Mouse (Mus musculus): Measurements from ENCODE around the gene Snx29.

Gene Snx29

DNA sequence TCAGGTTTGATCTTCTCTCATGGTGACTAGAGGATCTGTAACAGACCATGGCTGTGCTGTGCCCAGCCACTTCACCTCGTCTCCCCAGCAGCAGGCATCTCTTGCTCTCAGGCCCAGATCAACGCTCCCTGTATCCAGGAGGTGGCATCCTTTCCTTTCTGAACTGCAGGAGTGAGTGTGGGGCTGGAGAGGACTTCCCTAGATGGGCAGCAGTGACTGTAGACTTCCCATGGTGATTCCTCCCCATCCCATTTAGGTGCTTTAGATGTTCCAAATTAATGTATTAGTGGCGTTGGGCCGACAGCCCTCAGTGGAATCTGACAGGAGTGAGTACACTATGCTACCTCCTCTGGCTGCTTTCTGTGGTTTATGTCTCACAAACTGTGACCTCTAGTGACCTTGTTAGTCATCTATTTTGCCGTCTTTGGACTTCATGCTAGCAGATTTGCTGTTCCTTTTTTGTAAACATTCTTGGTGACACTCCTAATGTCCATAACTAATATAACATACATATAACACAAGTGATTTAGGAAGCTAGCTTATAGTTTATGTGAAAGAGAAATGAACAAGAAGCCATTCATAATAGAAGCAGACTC, 132.9 kb downstream of the Snx29 start:
- no peak for DNase-seq

DNA sequence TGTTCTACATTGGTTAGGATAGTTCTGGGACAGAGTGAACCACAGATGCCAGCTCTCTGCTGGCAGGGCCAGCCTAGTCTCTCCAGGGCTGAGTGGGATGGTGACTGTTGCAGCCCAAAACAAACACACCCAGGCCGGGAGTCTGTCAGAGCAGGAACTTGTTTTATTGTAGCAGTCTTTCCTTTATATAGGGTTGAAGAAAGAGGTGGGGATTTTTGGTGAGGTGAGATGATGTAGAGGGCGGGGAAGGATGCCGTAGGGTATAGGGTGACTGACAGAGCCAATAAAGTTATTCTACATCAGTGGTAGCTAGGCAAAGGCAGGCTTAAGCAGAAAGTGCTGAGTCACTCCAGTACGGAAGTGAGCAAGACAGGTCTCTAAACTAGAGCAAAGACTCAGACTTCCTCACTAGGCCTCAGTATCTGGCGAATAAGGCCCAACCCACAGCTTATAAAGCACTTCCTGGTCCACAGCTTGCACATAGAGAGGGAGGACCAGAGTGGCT, 133.5 kb downstream of the Snx29 start:
- peak; percentile 33 for DNase-seq

- DNase-seq = no peak
Observed at GRCm38 (mm10) chr16:11457136-11457535, 134.4 kb downstream of the Snx29 start.

- no peak for DNase-seq
Observed at GRCm38 (mm10) chr16:11457609-11458350, 135.1 kb downstream of the Snx29 start.

DNA sequence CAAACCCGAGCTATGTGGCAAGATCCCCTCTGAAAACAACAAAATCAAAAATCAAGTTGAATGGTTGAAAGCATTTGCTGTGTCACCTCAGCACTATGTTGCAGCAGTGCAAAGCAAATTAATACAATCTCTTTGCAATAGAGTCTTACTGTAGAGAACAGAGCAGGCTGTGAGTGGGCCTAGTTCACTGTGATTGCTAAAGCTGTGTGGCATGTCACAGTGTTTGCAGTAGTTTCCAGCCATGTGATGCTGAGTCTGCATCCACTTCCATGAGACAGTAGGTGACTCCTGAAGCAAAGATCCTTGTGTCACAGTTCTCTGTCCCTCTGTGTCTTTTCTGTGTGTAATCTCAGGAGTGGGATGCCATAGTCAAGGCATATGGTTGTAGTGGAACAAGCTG, 137.5 kb downstream of the Snx29 start:
- DNase-seq = no peak

DNA sequence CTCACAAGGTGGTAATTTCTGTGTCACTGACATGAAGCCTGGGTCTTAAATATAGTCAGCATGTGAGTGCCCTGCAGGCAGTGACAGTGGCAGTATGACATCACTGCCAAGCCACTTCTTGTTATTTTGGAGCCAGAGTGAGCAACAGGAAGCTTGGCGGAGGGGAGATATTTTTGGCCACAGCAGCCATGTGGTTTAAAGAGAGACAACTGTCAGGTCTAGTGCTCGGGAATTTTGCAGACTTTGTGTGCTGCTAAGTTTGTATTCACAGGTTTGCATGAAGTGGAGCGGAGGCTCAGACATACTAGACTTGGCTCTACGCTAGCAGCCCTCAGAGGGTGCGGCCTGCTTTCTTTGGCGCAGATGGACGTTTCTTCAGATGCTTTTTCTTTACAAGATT, 138.9 kb downstream of the Snx29 start:
- peak; percentile 38 for DNase-seq

DNA sequence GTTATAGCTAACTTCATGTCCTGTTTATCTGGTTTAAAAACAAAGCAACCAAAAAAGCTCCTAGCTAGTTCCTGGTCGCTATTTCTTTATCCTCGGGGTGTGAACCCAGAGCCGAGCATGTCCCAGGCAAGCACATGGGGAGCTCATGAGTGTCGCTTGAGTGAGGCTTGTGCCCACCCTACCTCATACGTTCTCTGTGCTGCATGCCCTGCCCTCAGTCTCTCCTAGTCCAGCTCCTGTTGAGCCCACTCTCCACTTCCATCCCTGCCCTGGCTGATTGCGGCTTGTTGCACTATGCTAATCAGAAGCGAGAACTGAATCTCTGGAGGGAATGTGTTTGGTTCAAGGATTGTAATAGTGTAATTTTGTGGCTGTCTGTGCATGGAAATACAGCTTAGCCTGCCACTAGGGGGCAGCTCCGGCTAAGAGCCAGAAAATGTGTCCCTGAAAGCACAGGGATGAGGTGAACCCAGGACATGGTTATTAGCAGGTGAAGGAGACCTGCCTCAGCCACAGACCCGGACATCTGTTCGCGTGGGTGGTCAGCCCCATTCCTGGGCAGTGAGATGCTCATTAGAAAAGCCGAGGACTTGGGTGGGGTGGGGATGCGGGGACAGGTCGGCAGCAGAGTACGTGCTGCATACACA, 145.9 kb downstream of the Snx29 start:
- peak; percentile 68 for DNase-seq

DNA sequence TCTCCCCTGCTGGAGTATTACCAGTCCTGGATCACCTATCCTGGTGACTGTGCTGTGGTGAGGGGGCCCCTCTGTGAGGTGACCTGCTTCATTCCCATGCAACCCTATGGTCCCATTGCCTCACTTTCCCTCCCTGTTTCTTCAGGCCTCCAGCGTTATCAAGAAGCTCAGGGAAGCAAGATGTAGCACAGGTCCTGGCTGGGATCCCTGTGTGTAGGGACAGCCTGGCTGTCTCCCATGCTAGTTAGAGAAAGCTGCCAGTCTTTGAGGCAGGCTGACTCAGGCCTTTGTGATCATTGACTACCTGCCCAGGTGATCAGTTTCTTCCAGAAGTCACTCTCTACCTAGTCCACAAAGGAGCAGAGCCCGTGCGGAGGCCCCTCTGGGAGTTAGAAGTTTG, 146.8 kb downstream of the Snx29 start:
- no peak for DNase-seq

DNA sequence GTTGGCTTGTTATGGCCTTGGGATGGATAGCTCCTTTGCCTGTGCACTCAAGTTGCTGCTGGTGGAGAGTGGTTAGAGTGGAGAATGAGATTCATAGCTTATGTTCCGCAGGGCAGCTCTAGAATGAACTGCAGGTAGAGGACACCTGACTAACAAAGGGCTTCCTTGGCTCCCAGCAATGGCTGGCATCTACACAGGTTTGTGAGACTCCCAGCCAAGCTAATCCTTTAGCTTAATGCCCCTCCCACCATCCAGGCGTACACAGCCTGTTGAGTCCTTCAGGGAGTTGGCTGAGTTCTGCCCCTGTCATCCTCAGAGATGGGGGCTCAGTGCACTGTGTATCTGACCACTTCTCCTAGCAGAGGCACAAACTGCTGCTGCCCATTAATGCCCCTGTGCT, 148.5 kb downstream of the Snx29 start:
- DNase-seq = no peak

DNA sequence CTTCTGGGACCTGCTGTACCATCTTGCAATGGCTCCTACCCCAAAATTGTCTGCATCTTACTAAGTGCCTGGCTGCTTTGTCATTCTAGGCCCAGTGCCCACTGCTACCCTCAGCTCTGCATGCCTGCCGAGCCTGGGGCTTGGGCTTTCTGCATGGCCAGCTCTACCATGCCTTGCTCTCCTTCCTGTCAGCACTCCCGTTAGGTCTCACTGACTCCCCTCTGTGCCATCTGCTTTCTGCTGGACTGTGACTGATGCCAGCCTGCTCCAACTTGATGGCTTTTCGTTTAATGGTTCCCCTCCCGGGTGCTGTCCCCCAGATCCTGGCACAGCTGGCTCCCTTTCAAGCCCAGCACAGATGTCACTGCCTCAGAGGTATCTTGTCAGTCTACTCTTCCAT, 150.1 kb downstream of the Snx29 start:
- DNase-seq = no peak

DNA sequence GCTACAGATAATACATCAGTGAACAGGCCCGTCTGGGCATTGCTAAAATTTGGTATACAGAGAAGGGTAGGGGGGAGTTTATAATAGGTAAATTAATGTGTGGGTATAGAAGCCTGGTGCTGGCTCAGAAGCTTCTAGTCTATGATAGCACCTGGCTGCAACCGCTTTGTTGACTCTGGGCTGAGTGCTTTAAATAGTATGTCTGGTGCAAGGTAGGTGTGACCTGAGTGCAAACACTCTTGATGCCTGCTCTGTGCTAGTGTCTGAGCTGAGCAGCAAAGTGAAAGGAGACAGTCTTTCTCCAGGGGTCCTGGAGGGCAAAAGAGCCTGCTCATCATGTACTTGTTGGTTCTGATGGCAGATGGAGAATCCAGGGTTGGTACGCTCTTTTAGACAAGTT, 150.8 kb downstream of the Snx29 start:
- DNase-seq = no peak

DNA sequence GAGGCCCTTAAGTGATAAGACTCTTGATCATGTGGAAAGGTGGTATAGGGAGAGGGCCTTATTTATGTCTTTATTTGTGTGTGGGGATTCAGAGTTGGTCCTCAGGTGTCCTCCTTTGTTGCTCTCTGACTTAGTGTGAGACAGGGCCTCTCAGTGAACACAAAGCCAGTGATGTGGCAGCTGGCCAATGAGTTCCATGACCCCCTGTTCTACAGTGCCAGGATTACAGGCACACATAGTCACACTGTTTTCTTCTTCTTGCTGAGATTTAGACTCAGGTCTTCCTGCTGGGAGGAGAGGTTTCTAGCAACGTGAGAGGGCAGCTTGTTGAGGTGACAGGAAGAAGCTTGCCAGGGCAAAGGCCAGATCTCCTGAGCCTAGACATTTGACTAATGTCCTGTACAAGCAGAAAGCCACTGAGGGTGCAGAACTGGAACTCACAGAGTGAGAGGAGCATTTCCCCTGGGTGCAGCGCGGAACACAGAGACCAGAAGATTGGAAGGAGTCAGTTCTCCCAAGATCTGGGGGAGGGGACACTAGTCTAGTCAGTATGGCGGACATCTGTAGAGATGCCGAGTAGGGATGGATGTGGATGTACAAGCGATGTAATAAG, 151.3 kb downstream of the Snx29 start:
- no peak for DNase-seq

- DNase-seq = no peak
Observed at GRCm38 (mm10) chr16:11475137-11475943, 152.6 kb downstream of the Snx29 start.

DNA sequence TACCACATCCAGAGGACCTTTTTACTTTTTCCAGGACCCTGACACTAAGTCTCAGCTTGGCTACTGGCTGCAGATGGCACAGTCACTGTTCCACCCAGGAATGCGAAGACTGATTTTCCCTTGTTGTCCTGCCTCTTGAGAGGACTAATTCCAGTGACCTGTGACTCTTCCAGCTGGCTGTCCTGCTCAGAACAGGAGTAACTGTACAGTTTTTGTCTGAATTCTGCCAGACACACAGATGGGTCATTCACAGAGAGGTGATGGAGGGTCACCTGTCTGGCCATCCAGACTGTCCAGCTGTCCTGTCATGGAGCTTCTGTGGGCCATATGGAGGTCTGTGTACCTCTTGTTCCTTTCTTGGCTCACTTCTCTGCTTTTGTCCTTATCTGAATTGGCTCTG, 153.6 kb downstream of the Snx29 start:
- DNase-seq = no peak

GRCm38 (mm10) chr16:11476968-11477367, 154.3 kb downstream of the Snx29 start:
- DNase-seq = no peak

DNA sequence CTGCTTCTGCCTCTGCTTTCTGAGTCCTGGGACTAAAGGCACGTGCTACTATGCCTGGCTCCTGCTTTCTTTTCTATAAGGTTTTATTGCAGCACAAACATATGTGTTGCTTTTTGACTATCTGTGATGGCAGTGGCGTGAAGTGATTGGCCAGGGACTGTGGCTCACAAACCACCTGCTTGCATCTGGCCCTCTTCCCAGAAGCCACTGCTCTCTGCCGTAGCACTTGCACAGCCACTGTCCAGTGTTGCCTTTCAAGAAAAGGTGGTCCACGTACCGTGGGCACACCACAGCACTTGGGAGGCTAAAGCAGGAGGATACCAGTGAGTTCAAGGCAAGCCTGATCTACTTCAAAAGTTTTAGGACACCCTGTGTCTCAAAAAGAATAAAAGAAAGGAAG, 154.9 kb downstream of the Snx29 start:
- DNase-seq = no peak

- no peak for DNase-seq
Observed at GRCm38 (mm10) chr16:11479605-11480004, 156.9 kb downstream of the Snx29 start.

- no peak for DNase-seq
Observed at GRCm38 (mm10) chr16:11482189-11482588, 159.5 kb downstream of the Snx29 start.

DNA sequence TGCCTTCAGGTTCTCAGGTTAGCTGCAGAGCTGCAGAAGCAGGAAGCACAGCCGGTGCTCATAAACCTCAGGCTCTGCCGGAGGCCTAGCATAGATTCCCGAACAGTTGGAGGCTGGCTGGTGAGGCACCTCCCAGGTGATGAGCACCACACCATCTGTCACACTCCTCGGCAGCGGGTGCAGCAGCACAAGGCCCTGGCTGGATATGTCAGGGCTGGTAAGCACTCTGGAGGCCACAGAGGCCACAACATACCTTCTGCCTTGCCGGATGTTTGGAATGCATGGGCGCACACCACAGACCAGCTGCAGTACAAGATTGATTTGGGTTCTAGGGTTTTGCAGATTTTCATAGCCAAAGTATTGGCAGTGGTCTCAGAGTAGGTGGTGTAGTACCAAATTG, 172.2 kb downstream of the Snx29 start:
- peak; percentile 38 for DNase-seq

DNA sequence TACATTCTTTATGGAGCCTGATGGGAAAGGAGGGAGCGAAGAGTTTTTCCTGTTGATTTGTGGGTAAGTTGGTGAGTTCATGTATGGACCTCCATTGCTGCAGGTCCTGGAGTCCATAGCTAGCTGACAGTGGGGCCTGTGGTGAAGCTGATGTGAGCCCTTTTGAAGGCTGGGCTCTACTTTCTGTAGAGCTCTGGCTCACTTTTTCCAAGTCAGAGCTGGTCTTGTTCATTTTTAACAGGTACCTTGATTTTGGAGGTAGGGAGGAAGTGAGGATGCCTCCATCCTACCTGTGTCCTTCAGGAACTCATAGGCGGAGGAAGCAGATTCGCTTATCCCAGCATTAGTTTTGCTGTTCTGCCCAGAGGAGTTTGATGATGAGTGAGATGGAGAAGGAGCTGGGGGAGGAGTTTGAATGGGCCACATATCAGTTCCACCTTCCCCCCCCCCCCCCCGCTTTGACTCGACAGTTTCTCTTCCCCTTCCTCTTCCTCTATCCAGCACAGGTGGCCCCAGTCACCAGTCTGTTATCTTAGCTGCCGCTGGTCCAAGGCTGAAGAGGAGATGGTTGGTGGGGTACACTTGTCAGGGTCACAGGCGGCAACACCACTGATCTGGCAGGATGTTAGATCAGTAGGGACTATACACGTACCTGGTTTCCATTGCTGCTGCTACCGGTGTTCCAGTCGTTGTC, 173.4 kb downstream of the Snx29 start:
- no peak for DNase-seq

GRCm38 (mm10) chr16:11496721-11497120, 174.0 kb downstream of the Snx29 start:
- no peak for DNase-seq

GRCm38 (mm10) chr16:11500061-11500460, 177.4 kb downstream of the Snx29 start:
- DNase-seq = no peak

Measured in thymus, postnatal 14 days (tissue).